Comparison of ENCODE assay signal across 11 mouse cellular contexts in genomic region chr12:41052897-41053296, GRCm38 (mm10). TPM values are rescaled to one million over a fixed set of nuclear protein-coding genes. Genes with fewer than 3 reads are reported as not detected.
"Had no signal": no experiment of that assay in that cellular context is flagged by ENCODE, and none has a peak within 500 bp of the region (broad histone marks: within the 10 kb centered on the region; RNA-seq: fewer than 3 reads in every experiment).

No protein-coding gene starts in this region.

- DNase-seq: lung, adult 2 months; lung, postnatal 14 days; lung, postnatal 36 days; retina, postnatal 1 day; right cerebral cortex, adult 18-20 months; right cerebral cortex, postnatal 25 days; right cerebral cortex, postnatal 4 days; thymus, adult 2 months; thymus, postnatal 25 days; thymus, postnatal 4 days had no signal

RNA-seq across cellular contexts. Expression of gene Immp2l, which starts 29.0 kb away (rescaled TPM):
- total RNA-seq: monocyte, adult 5-6 weeks had no signal
